Comparison of ENCODE assay signal across 9 mouse cellular contexts in genomic region chr10:126853286-126853685, GRCm38 (mm10). TPM values are rescaled to one million over a fixed set of nuclear protein-coding genes. Genes with fewer than 3 reads are reported as not detected.
DNase-seq lines count a peak whose midpoint lies in the region; ATAC-seq and TF ChIP-seq lines count a peak whose summit lies in the region.
"Had no signal": no experiment of that assay in that cellular context is flagged by ENCODE, and none has a peak within 500 bp of the region (broad histone marks: within the 10 kb centered on the region; RNA-seq: fewer than 3 reads in every experiment).

No protein-coding gene starts in this region.

- no peak overlapping the region for H3K27ac ChIP-seq in forebrain, postnatal 0 days (ENCODE audit: low read depth, low read length)
- no peak overlapping the region for H3K27ac ChIP-seq in forebrain, embryonic 12.5 days

- WGBS in forebrain, postnatal 0 days: 81% methylated on average over 10 of the region's 10 CpGs
- 83% methylated on average over 10 of the region's 10 CpGs for WGBS in forebrain, embryonic 12.5 days

- no peak overlapping the region for H3K4me2 ChIP-seq in forebrain, postnatal 0 days (ENCODE audit: low read depth)
- H3K4me2 ChIP-seq in forebrain, embryonic 12.5 days: no peak overlapping the region

- H3K9ac ChIP-seq in forebrain, postnatal 0 days: no peak overlapping the region
- no peak overlapping the region for H3K9ac ChIP-seq in forebrain, embryonic 12.5 days

- H3K4me3 ChIP-seq in forebrain, postnatal 0 days (ENCODE audit: low read depth, low read length): no peak overlapping the region
- H3K4me3 ChIP-seq in forebrain, embryonic 12.5 days (replicated peaks): no peak overlapping the region

- H3K9me3 ChIP-seq in forebrain, postnatal 0 days (ENCODE audit: low read length): no peaks in the 10 kb centered on the region
- H3K9me3 ChIP-seq in forebrain, embryonic 12.5 days: no peaks in the 10 kb centered on the region

- intact Hi-C loops in heart, postnatal 25 days (cut with DNase I): no loop called here

- no peak for DNase-seq in forebrain, postnatal 0 days
- peak; percentile 13 for DNase-seq in lung, postnatal 14 days
- DNase-seq in lung, adult 18-20 months: no peak
- peak; percentile 20 for DNase-seq in c-Kit-positive CD71-negative TER-119-negative erythroid progenitor cells, embryonic 14.5 days (ENCODE audit: low read depth)
- peak; percentile 27 for DNase-seq in splenic B cell, adult 2 months (ENCODE audit: low read depth, low spot score)
- DNase-seq in heart, postnatal 25 days (ENCODE audit: low spot score): no peak
- DNase-seq in ovary, postnatal 14 days (ENCODE audit: low spot score): no peak

- H3K27me3 ChIP-seq in forebrain, postnatal 0 days (ENCODE audit: insufficient read depth, low read length): no peaks in the 10 kb centered on the region
- no peaks in the 10 kb centered on the region for H3K27me3 ChIP-seq in forebrain, embryonic 12.5 days
- no peaks in the 10 kb centered on the region for H3K27me3 ChIP-seq in splenic B cell, adult 2 months (ENCODE audit: control insufficient read depth, insufficient read depth, low read length, poor library complexity, severe bottlenecking)

- H3K4me1 ChIP-seq in forebrain, postnatal 0 days (ENCODE audit: insufficient read depth): no peaks in the 10 kb centered on the region
- H3K4me1 ChIP-seq in forebrain, embryonic 12.5 days: no peaks in the 10 kb centered on the region

- peak; percentile 41 for TF ChIP-seq CTCF in forebrain, postnatal 0 days (IDR thresholded peaks at IDR 0.05; ENCODE audit: low read depth)

- ATAC-seq in forebrain, postnatal 0 days: no peak
- ATAC-seq in forebrain, embryonic 12.5 days (ENCODE audit: low FRiP score): no peak
- ATAC-seq: activated CD4-positive, CD25-positive, alpha-beta regulatory T cell, adult 4 months had no signal

- H3K36me3 ChIP-seq in forebrain, postnatal 0 days (ENCODE audit: insufficient read depth): no peaks in the 10 kb centered on the region
- no peaks in the 10 kb centered on the region for H3K36me3 ChIP-seq in forebrain, embryonic 12.5 days (replicated peaks)
- no peaks in the 10 kb centered on the region for H3K36me3 ChIP-seq in splenic B cell, adult 2 months (ENCODE audit: control insufficient read depth, insufficient read depth, low read length, poor library complexity, severe bottlenecking)

RNA-seq across cellular contexts. Expression of gene Atp23, which starts 47.9 kb away (rescaled TPM):
- 11.8 and 13.7 TPM in 2 replicates for total RNA-seq in forebrain, postnatal 0 days (2014; rRNA removed)
- polyA plus RNA-seq in forebrain, postnatal 0 days (2015; fragmentation: Nextera tagmentation; extraction: Ambion mirVana): 14.6 and 16.7 TPM in 2 replicates
- polyA plus RNA-seq in forebrain, embryonic 12.5 days (2016; fragmentation: Nextera tagmentation; extraction: Ambion mirVana): 14.2 and 14.5 TPM in 2 replicates
- total RNA-seq in heart, postnatal 25 days (2021): 1 to 10 TPM; 4.2 to 4.5 TPM

Comparison
In these comparisons a context has a peak if more than half of its experiments do, and no peak if none do; other contexts are left out.
1. DNase-seq: peak in lung, postnatal 14 days (single experiment), c-Kit-positive CD71-negative TER-119-negative erythroid progenitor cells, embryonic 14.5 days (single experiment) and splenic B cell, adult 2 months (single experiment); none in forebrain, postnatal 0 days (single experiment), lung, adult 18-20 months (0 of 2), heart, postnatal 25 days (single experiment) and ovary, postnatal 14 days (single experiment).